Mouse (Mus musculus): ENCODE measurements around the gene Gsk3b.
"Not testable (repeated sequence)": the region's sequence is repeated elsewhere in the genome, so short reads cannot be mapped to it uniquely, and the experiment has no call there.

Gsk3b gene

GRCm38 (mm10) chr16:38191460-38191859 is 102.7 kb downstream of the Gsk3b start:
- no peak for DNase-seq

- DNase-seq, result no peak
These were observed 103.8 kb downstream of the Gsk3b start for GRCm38 (mm10) chr16:38192640-38193039.

DNA sequence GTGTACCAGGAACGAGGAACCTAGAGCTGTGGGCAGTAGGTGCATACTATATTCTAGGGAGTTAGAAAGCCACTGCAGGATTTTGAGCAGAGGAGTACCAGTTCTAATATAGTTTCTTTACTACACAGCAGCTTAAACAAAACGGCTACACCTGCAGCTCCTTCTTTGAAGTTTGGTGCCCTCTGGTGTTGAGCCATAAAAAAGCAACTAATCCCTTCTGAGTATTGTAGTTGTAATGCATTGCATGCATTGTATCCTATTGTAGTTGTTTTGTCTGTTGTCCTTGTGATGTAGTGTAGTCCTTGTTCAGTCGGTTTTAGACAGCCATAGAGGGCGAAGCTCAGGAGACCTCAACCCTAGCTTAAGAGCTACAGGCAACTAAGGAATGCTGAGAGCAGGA is 108.5 kb downstream of the Gsk3b start:
- DNase-seq, result peak; percentile 19 to 70

DNA sequence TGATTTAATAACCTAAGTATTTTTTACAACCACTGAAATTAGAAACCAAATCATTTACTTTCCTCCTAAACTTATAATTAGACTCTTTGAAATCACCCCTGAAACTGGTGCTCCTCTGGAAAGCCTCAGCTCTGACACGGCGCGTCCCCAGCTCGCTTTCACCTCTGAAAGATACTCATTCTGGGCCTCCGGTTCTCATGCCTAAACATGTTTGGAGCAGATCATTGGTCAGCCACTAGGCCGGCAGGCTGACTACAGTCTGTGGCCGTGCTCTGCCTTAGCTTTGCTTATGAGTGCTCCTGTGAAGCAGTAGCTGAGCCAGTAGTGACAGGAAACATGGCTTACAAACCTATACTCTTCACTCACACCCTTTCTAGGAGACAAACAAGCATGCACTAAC is 116.5 kb downstream of the Gsk3b start:
- no peak for DNase-seq

- DNase-seq, result not testable (repeated sequence)
These were observed 133.7 kb downstream of the Gsk3b start for GRCm38 (mm10) chr16:38222491-38222890.

- DNase-seq, result no peak
These were observed 148.3 kb downstream of the Gsk3b start for GRCm38 (mm10) chr16:38236936-38237585.

- DNase-seq, result peak; percentile 35 to 49
These were observed 150.9 kb downstream of the Gsk3b start for GRCm38 (mm10) chr16:38239729-38240128.

GRCm38 (mm10) chr16:38240167-38240566 is 151.4 kb downstream of the Gsk3b start:
- no peak for DNase-seq

- DNase-seq, result no peak
These were observed 155.3 kb downstream of the Gsk3b start for GRCm38 (mm10) chr16:38244111-38244510.

DNA sequence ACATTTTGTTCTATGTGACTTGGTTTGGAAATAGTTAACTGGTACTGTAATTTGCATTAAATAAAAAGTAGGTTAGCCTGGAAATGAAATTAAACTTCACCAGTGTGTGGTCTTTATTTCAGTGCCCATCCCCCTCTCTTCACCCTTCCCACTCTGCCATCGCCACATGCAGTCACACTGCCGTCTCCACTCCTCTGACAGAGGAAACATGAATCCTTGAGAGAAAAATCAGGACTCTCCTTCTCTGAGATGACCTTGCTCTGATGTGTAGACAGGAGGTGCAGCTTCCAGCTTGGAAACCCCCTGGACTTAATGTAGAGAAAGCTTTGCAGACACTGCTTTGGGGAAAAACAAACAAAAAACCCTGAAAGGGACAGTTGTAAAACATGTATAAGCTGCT is 156.6 kb downstream of the Gsk3b start:
- no peak for DNase-seq

GRCm38 (mm10) chr16:38245849-38246585 is 157.2 kb downstream of the Gsk3b start:
- DNase-seq, result no peak

DNA sequence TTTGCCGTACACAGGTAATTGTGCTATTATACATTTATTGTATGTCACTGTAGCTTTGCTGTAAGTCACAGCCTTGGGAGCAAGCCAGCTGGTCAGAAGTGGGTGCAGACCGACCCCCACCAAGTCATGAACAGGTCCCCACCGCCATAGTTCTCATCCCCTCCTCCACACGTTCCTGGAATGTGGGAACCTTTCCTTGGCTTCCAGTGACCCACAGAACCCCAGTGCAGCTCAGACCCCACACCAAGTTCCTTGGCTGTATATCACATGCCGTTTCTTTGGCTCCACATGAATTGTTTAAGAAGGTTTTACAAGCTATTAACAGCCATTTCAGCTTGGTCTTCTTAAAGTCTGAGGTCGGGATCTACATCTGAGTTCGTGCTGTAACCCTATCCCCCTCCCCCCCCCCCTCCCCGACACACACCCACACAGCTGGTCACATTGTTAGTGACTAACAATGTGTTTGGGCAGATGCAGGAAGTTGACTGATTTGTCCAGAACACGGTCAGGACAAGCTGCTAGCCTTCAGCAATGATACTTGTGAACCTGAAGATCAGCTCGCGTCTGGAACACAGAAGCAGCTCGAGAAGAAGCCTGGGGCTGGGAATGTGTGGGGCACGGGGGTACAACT is 159.6 kb downstream of the Gsk3b start:
- DNase-seq, result no peak

DNA sequence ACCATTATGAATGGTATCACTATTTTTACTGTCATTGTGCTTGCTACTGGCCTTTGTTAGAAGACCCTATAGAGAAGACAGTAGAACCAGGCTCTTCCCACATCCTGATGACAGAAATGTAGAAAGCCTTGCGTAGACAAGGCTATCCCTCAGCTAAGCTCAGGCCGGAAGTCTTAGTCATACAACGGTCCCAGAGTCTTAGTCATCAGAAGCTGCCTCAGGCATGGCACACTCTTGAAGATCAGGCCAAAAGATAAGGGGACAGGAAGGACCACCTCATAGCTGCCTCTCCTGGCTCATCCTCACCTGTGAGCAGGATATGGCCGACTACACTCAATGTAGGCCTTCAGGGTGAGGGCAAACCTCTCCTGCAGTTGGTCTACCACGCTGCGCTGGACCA is 161.7 kb downstream of the Gsk3b start:
- no peak for DNase-seq

- DNase-seq, result peak; percentile 39 to 48
These were observed 165.2 kb downstream of the Gsk3b start for GRCm38 (mm10) chr16:38254001-38254400.

DNA sequence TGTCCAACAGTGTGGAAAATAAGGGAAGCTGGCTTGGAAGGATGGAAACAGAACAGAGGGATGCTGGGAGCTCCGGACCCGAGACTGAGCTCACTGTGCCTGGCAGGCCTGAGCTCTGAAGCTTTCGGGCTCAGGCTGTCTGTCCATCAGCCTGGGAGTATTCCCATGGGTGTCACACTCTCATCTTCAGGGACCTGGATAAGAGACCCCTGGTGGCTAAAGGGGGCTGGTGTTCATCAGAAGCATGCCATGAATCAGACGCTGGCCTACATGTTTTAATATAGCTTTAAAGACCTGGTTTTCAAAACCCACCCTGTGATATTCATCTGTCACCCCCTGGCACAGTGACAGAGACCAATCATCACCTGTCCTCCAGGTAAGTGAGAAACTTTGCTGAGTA is 166.3 kb downstream of the Gsk3b start:
- no peak for DNase-seq

DNA sequence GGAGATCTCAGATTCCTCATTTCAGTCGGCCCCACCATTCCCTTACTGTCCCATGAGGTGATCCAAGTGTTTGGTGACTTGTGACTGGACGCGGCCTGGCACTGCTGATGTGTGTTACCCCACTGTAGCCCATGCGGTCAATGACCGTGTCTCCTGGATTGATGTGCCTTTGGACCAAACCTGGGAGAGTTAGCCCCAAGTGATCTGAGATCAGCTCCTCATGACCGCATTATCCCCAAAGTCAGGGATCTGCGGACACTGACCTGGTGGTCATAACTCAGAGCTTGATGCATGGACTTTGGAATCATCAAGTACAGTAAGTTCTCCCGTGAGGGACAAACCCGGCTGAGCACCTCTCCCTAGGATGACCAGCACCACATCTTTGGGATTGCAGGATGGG is 167.1 kb downstream of the Gsk3b start:
- no peak for DNase-seq

DNA sequence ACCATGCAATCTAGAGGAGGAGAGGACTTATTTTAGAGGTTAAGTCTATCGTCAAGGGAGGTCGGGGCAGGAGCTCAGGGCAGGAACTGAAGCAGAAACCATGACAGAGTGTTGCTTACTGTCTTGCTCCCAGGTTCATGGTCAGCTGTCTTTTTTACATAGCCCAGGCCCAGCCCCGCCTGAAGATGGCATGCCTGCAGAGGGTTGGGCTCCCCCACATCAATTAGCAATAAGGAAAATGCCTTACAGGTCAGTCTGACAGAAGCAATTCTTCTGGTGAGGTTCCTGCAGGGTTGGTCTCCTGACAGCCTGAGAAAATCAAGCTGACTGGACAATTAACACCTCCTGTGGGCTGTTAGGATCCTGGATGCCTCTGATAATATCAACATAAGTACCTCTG is 182.8 kb downstream of the Gsk3b start:
- no peak for DNase-seq

DNA sequence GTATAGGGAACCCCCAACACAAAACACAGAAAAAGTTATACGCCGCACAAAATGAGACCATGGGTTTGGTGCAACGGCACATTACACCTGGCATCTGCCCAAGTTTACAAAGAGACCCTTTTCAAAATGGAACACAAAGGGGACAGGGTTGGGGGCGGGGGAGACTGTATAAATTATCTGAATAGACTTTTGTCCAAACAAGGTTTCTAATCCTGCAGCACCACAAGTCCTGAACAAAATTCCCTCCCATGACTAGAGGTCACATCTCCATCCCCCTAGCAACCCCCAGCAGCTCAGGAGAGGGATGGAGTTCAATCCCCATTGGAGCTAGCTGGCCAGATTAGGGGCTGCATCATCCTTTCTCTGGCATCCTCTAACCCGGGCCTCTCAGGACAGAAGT is 183.7 kb downstream of the Gsk3b start:
- DNase-seq, result no peak

- DNase-seq, result no peak
These were observed 185.9 kb downstream of the Gsk3b start for GRCm38 (mm10) chr16:38274737-38275136.

GRCm38 (mm10) chr16:38279794-38280193 is 191.0 kb downstream of the Gsk3b start:
- no peak for DNase-seq

GRCm38 (mm10) chr16:38280951-38281350 is 192.2 kb downstream of the Gsk3b start:
- no peak for DNase-seq

DNA sequence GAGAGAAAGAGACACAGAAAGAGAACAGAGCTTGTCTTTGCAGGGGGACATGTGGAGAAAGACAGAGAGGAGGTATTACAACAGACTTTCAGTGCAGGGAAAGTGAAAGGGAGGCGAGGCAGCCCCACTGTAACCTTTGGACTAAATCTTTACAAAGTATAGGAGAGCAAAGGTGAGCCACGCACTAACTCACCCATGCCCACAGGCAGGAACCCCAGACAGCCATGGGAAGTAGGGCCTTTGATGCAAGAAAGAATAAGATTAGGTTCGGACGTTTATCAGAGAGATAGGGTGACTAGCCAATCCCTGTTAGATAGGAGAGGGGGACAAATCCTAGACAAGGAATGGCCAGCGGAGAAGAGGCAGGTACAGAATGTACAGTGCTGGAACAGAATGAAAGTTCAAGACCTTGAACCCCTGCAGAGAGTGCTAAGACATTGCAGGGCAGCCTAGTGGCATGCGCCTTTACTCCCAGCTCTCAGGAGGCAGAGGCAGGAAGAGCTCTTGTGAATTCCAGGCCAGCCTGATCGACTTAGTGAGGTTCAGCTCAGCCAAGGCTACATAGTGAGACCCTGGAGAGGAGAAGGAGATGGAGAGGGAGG is 193.9 kb downstream of the Gsk3b start:
- no peak for DNase-seq

DNA sequence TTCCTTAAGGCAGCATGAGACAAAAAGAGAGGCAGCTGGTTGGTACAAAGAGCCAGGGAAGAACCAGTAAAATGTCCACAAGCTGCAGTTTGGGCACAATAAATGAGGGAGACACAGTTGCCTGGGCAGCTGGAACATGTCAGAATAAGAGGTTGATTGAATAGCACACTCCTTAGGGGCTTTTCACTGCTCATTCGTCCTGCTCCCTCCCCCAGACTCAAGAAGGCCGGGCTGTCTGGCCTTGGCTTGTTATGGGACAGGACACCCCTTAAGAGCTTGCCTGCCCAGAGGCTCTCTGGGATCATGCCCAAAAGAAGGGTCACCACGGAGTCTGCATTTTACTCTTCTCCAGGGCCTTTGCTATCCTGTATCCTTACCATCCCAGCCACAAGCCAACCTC is 194.5 kb downstream of the Gsk3b start:
- DNase-seq, result no peak

DNA sequence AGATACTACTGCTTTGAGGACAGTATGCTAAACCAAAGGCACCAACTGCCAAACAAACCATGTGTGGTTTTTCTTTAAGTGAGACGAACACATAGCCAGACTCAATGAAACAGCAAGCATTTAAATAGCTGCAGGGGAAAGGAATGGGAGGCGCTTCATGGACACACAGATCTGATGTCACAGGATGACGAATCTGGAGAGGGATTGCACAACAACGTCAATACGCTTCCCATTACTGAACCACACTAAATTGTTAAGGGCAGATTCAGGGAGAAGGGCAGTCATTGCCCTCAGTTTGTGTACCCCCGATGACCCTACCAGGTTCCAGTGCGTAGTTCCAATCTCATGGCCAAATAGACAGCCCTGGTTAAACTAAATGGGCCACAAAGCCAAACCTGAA is 197.0 kb downstream of the Gsk3b start:
- DNase-seq, result no peak

All from lung, adult 18-20 months (tissue).